Mouse (Mus musculus): ENCODE data around the gene Slc12a7.

Gene Slc12a7

DNA sequence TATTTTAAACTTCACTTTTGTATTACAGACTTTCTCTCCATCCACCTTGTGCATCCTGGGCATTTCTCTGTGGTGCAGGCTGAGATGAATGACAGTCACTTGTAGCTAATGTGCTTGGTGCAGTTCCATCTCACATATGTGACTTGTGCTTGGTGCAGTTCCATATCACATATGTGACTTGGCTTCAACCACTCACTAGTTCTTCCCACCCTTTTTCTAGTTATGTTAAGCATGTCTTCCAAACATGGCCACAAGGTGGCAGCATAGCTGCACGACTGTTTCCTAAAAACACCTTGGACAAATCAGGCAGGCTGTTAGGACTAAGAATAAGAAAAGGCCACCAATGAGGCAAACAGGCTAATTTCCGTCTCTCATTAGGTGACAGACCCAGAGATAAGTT is 14.7 kb upstream of the Slc12a7 start:
- WGBS: 3% methylated on average over 2 of the region's 2 CpGs

DNA sequence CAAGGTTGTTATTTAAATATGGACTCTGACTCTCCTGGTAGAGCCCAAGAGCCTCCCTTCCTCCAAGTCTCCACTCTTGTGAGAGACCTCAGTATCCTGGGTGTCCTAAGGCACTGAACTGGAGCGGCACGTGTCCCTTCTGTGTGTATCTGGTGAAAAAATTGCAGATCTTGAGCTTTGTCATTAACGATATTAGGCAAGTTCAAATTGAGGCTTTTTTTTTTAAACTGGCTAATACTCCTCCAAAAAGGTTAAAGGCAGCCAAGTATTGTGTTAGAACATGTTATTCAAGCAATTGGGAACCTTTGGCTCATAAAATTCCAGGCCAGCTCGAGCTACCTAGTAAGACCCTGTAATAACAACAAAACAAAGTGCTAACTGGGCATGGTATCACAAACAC is 12.7 kb upstream of the Slc12a7 start:
- 92% methylated on average over 4 of the region's 4 CpGs for WGBS

DNA sequence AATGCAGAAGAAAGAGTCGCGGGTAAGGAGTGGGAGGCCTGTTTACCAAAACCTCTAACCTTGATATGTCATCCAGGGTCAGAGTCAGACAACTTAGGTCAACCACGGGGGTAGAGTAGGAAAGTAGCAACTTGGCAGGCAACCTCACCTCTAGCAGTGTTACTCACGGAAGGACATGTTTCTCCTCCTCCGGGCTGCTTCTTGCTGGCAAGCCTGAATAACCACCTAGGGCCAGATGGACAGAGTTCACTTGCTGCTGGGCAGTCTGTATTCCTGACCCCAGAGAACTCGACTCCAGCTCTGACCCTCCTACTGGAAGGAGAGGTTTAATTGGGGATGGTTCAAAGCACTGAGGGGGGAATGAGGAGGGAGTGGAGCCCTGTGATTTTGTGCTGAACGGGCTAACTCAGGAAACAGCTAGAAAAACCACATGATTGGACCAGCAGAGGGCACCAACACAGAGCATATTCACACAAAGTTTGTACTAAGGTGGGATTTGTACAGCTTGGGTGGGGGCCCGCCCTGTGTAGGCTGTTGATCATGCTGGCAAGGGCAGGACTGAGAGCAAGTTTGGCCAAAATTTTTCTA is 9.7 kb upstream of the Slc12a7 start:
- 31% methylated on average over 8 of the region's 8 CpGs for WGBS

DNA sequence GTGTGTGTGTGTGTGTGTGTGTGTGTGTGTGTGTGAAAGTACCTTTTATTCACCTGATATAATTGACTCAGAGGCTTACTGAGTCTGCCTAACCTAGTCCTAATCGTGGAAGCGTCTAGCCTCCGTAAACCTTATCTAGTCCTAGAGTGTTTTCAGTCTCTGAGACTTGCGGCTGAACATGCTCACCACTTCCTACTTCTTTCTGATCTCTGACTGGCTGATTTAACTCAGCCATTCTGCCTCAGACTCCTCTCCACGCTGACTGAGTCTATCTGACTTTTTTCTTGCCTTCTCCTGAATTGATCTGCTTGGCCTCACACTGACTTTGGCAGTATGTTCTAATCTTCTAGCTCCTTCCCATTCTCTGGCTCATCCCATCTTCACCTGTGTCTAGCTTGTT is 7.6 kb upstream of the Slc12a7 start:
- WGBS: 92% methylated on average over 5 of the region's 5 CpGs

DNA sequence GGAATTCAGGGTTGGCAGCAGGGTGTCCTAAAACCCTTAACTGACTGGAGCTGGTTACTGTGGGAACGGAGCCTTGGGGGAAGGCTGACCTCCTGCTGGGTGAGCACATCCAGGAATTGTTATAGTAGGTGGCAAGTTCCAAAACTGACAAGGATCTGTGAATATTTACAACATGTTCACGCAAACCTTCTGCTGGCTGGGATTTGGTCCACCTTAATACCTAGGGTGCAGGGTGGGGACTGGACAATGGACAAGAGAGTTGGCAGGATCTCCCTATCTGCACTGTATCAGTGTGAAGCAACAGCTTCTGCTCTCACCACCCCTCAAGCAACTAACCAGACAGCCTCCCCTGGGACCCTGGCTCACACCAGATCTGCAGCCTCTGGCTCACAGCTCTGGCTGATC is 5.3 kb upstream of the Slc12a7 start:
- WGBS: 50% methylated on average over 2 of the region's 2 CpGs

DNA sequence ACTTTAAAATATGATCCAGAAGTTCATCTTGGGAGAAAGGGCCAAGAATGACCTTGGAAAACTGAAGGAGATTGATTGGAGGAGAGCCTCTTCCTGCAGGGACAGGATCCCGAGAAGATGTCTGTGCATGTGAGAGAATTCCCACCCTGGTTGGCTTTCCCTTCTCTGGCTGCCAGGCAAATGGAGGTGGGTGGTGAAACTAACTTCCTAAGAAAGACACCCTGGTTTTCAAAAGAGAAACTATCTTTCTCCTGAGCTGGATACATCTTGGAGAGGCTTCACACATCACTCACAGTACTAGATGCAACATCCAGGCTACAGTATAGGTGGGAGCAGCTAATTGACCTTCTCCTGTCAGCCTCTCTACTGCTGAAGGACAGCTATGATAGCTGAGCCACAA is 2.0 kb upstream of the Slc12a7 start:
- 67% methylated on average over 1 of the region's 1 CpGs for WGBS

DNA sequence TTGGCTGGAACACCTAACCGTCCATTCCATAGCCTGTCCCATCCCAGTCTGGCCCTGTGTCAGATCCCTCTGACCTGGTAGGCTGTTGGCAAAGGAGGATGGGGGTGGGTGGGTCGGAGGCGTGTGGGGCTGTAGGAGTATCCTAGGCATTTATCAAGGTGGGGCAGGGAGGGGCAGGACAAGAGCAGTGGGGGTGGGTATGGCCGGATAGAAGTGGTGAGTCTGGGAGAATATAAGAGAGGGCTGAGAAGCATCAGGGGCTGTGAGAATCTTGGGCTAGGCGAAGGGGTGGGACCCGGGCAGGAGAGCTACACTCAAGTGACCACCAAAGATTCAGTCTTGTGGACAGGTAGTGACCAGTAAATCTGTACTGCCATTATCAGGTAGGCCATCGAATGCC is 659 bp upstream of the Slc12a7 start:
- 71% methylated on average over 7 of the region's 7 CpGs for WGBS

DNA sequence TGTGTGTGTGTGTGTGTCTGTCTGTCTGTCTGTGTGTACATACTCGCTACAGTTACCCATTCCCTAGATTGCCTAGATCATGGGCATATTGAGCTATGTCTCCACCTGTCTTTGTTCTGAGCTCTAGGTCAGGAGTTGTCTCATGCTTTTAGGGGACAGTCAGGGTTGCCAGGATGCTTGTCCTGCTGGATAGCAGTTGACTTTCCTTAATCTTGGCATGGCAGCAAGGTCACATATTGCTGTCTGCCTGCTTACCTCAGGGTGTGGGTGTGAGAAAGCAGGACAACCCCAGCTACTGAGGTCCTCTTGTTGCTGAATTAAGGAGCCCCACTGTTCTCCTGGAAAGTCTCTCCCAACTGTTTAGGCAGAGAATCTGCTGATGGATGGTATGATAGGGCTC is 1.5 kb downstream of the Slc12a7 start:
- WGBS: 94% methylated on average over 1 of the region's 1 CpGs

DNA sequence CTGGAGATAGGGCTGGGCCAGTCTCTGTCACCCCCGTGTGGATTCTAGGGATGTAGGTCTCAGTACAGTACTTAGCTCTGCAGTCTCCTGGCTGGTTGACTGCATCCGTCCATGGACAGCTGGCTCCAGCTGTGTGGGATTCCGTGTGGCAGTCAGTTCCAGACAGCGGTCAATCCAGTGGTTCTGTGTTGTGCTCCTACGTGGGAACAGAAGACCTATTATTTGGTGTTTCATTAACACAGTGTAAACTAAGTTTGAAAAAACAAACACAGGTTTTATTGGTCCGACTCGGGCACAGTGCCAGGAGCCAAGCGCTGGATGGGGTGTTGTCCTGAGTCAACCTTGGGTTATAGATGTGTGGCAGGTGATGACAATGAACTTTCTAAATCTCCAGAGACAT is 2.4 kb downstream of the Slc12a7 start:
- WGBS: 72% methylated on average over 8 of the region's 8 CpGs

DNA sequence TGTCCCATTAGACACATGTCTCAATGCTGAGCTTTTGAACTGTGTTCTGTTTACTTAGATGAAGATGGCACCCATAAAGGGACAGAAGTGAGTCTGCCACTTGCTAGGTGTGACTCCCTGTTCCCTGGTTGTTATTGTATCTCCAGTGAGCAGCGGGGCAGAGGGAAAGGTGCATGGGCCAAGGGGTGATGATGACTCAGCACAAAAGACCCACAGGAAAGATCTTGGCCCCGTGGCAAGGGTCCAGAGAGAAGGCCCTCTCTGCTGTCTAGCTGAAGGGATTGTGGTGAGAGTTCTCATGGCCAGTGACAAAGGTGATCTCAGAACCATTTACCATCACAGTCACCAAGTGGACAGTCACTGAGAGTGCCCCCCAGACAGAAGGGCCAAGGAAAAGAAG is 3.0 kb downstream of the Slc12a7 start:
- WGBS: 89% methylated on average over 2 of the region's 2 CpGs

DNA sequence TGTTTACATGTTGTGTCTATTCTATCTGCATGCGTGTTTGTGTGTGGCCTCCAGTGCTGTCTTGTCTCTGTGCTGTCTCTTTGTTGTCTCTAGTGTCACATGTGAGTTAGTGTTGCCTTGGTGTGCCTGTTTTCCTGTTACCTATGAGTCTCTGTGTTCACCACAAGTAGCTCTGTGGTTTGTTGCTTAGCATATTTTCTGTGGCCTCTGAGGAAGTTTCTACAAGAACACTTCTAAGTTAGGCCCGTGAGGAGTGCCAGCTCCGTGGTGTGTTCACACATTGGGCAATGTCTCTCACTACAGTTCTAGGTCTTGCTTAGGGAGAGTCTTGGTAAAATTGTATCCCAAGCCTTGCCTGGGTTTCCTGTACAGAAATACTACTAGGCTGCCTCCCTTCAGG is 4.0 kb downstream of the Slc12a7 start:
- 71% methylated on average over 3 of the region's 3 CpGs for WGBS

DNA sequence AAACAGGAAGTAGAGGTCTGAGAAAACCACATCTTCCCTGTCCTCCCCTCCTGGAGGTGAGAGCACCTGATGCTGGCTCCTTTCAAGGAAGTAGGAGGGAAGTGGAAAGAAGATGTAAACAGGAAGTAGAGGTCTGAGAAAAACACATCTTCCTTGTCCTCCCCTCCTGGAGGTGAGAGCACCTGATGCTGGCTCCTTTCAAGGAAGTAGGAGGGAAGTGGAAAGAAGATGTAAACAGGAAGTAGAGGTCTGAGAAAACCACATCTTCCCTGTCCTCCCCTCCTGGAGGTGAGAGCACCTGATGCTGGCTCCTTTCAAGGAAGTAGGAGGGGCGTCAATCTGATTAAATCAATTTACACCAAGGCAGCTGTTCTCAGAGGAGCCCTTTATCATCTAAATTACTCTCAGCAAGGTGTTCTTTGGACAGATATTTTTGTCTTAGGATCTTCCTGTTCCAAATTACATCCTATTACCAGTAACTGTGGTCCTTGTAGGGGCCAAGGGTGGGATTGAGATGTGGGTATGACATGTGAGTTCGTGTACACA is 7.6 kb downstream of the Slc12a7 start:
- WGBS: 48% methylated on average over 2 of the region's 2 CpGs

DNA sequence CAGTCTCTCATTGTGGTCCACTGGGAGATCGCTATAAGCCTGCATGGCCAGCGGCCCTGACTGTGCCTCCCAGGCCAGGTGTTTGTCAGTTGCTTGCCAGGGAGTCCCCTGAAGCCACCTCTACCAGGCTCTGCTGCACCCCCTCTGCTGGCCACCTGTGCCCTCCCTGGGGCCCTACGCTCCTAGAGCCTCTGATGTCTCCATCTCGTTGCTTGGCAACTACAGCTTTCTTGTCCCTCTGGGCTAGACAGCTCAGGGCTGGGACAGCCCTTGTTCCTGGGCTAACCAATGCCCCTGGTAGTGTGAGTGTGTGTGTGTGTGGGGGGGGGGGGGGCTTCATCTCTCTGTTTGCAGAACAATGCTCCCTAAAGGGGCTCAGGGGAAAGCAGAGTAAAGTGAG is 10.1 kb downstream of the Slc12a7 start:
- WGBS: 80% methylated on average over 4 of the region's 4 CpGs

DNA sequence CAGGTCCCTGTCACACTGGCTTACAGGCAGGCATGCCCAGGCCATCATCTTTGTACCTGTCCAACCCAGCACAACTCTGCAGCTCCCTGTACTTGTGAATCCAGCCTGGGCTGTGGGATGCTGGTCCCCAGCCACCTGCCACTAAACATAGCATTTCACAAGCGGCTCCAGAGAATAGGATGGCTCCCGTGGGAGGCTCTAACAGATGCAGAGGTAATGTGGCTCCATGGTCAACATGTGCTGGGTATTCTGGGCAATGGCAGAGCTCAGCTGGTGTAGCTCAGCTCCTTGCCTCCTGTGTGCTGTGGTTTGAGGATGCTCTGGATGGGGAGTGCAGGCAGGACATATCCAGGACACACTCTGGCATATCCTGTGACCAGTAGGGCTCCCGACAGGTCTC is 10.8 kb downstream of the Slc12a7 start:
- 57% methylated on average over 3 of the region's 3 CpGs for WGBS

DNA sequence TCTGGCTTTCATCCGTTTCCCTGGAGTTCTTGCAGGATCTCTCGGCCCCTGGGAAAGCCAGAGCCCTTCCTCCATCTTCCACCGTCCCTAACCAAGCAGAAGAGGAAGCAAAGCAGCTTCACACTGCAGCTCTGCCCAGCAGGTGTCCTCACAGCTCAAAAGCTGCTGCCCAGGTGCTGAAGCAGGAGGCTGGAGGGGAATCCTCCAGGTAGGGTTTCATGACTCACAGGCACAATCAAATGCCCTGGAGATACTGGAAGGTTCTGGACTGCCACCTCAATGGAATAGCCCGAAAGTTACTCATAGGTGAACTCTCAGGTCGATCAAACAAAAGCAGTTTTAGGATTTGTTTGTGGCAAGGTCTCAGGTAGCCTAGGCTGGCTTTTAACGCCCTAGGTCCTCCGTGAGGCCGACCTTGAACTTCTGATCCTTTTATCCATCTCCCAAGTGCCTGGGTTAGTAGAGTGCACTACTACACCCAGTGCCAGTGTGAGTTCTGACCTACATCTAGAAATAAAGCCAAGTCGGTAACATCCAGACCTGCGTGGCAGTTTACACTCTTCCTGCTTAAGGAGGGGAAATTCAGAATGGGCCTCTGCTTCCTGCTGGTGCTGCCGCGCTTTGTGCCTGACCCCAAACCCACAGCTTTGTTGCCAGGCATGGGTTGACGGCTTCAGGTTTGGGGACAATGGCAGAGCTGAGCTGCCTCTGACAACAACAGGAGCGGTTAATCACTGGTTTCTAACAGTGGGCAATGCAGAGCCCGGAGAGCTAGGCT is 16.0 kb downstream of the Slc12a7 start:
- WGBS: 60% methylated on average over 15 of the region's 15 CpGs

DNA sequence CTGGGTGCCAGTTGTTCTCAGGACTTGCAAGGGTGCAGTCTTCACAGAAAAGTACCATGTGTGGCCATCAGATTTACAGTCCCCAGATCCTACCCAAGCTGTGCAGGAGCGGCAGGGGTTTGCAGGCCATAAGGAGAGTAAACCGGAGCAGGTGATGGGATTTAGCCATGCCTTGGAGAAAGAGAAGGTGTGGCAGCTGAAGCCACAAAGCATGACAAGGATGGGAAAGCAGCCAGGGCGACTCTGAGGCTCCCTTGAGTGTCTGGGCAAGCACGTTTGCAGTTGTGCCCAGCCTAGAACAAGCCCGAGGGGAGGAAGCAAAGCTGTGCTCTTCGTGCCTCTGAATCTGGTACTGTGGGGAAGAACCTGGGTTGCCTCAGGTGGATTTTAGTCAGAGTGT is 17.5 kb downstream of the Slc12a7 start:
- 74% methylated on average over 6 of the region's 6 CpGs for WGBS

DNA sequence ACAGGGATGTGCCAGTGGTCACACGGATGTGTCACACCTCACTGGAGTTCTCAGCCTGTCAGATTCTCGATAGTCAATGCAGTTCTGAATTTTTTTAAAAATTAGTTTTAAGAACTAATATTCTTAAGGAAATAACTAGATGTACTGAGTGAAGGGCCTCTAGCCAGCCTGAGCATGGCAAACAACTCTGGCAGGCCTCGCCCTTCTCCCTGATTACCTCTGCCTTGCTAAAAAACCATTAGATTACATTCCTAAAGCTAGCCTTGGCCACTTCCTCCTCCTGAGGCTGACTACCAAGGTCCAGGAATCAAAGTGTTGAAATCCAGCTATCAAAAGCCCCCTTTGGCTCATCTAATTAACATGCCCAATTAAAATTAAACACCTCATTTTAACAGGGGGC is 18.4 kb downstream of the Slc12a7 start:
- WGBS: 98% methylated on average over 3 of the region's 3 CpGs

DNA sequence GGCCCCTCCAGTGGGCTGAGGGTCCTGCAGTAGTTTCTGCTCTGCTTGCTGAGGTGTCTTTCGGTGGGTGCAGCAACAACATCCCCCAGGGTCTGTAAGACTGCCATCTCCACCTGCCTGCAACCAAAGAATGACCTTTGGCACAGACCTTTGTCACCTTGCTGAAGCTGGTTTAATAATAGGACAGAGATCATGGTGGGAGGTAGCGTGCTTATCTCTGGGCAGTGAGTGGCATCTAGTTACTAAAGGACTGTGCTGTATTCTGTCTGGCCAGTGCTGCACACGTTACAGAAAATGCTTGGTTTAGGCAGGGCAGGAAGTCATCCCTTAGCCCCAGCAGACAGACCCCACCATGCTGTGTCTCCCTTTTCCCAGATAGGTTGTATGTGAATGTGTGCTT is 22.9 kb downstream of the Slc12a7 start:
- 91% methylated on average over 3 of the region's 3 CpGs for WGBS

DNA sequence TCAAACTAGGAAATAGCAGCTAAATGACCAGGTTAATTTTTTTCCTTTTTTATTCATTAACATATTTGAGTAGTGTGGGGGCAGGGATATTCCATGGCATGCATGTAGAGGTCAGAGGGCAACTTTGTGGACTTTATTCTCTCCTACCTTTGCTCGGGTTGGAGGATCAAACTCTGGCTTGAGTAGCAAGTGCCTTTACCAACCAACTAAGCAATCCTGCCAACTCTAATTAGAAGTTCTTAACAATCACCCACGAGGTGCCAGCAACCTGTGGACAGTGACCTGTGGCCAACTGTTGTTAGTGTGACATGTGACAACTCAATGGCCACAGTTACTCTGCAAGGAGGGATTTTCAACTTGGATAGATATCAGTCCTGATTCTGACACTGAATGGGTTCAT is 24.0 kb downstream of the Slc12a7 start:
- 72% methylated on average over 2 of the region's 2 CpGs for WGBS

DNA sequence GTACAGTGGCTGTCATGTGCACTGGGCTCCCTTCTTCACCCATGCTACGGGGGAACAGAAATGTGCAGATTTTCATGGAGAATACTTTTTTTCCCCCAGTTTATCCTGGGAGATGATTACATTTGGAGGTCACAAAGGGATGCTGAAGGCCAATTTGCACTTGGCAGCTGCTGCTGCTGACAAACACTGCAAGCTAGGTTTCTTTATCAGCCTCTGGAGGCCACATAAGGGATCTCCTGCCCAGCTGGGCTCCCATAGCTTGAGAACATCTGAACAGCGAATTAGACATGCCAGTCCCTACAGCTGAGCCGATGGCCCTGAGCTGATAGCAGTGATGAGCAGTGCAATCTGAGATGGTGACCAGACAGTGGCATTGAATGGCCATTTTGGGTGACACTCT is 26.7 kb downstream of the Slc12a7 start:
- WGBS: 92% methylated on average over 3 of the region's 3 CpGs

DNA sequence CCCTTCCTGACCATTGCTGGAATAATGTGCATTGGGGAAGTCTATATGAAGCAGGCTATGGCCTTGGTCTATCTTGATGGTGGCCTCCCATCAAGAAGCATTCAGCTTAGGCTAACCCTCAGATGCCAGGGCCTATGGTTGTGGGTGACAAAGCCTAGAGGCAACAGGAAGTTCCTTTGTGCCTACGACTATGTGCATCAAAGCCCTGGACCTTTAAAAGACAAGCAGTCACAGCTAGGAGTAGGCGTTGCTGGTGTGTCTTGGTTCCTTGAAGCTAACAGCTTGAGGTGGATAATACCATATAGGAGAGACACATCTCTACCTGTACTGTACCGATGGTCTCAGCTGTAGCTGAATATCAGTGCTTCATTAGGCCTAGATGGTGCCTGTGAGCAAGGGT is 27.2 kb downstream of the Slc12a7 start:
- 86% methylated on average over 3 of the region's 3 CpGs for whole genome bisulfite sequencing

DNA sequence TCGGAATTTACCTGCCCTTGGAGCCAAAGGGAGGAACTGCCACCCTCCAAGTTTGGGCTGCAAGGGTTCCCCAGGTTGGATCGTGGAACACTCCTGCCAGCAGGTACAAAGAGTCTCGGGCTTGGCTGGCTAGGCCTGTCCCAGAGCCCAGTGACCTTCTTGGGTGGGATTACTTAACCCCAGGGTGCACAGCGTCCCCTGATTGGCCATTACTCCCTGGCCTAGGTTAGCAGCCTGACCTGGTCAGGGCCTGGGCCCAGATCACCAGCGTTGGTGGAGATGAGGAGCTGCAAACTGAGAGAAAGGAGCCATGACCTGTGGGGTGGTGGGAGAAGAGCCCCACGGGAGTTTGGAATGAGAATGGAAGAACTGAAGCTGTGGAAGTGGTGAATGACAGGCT is 30.0 kb downstream of the Slc12a7 start:
- WGBS: 72% methylated on average over 6 of the region's 6 CpGs

DNA sequence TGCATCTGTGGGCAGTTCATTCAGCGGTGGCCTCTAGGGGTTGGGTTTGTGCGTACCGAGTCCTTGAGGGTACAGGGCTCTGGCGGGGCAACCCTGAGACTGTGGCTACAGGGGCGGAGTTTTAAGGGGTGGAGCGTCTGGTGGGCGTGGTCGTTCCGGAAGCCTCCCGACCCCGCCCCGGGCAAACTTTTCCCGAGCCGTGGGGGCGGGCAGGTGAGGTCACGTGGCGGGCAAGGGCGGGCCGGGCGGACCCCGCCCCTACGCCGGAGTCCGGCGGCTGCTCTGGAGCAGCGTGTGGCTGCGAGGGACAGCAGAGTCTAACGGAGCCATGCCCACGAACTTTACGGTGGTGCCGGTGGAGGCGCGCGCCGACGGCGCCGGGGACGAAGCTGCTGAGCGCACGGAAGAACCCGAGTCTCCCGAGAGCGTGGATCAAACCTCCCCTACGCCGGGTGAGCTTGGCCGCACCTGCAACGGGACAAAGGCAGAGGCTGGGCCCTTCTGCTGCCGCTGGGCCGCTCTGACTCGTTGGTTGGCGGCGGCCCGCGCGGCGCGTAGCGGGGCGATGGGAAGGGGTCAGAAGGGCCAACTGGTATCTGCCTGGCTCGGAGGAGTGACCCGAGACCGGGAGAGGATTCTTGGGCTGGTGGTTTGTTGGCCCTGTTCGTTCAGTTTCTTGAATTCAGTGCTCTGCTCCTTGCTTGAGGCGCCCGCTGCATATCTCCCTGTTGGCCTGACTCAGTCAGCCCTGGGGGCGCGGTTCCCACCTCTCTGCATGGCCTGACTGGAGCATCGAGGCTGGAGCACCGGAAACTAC is 30.8 kb downstream of the Slc12a7 start:
- 4% methylated on average over 70 of the region's 70 CpGs for WGBS
